Mouse (Mus musculus): ENCODE measurements around the gene Il34.

The Il34 gene

DNA sequence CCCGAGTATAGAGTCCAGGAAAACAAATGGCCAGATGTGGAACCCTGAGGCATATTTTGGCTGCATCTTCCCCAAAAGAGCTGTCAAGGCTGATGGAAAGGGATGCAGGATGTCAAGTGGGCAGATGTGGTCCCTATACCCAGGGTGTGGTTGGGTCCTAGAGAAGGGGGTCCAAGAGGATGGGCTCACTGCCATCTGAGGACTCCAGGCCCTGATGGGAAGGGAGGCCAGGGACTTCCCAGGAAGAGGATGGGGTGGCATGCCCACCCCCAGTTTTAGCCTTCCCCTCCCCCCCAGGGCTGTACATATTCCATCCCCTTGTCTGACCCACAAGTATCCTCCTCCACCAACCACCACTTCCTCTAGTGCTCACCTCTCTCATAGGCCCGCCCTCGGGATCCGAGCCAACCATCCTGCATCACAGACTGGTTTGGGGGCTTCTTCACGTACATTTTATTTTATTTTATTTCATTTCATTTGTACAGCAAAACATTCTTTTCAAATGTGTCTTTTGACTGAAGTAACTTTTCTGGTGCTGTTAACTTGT lies 65.0 kb downstream of the Il34 start:
- peak in 1 of 2 experiments; percentile 24 for DNase-seq (ENCODE audit: low spot score in 2 of 2)

DNA sequence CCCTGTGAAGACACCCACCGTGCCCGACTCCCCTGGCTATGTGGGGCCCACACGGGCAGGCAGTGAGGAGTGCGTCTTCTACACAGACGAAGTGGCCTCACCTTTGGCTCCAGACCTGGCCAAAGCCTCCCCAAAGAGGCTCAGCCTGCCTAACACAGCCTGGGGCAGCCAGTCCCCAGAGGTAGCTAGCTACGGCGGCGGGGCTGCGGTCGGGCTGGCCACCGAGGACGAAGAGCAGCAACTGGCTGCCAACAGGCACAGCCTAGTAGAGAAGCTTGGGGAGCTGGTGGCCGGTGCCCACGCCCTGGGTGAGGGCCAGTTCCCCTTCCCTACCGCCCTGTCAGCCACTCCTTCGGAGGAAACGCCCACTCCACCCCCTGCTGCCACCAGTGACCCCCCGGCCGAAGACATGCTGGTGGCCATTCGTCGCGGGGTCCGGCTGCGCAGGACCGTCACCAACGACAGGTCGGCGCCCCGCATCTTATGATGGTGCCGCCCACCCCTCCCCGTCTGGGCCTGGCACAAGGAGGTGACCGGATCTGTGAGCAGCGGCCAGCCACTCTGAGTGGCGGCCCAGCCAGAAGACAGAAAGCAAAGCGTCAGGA lies 67.0 kb downstream of the Il34 start:
- DNase-seq (ENCODE audit: low spot score in 2 of 2): peak; percentile 18 to 43

DNA sequence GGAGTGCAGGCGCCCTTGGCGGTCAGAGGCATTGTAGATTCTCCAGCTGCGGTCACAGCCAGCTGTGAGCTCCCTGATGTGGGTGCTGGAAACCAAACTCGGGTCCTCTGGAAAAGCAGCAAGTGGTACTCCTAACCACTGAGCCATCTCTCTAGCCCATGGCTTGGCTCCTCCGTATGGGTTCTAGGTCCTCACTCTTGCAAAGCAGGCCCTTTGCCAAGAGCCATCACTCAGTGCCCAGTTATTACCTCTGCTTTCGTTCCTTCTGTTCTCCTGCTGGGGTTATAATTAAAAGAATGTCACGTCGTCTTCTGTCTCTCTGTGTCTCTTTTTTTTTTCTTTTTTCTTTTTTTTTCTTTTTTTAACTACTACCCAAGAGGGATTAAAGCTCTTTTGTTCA lies 72.7 kb downstream of the Il34 start:
- no peak for DNase-seq (ENCODE audit: low spot score in 2 of 2)

DNA sequence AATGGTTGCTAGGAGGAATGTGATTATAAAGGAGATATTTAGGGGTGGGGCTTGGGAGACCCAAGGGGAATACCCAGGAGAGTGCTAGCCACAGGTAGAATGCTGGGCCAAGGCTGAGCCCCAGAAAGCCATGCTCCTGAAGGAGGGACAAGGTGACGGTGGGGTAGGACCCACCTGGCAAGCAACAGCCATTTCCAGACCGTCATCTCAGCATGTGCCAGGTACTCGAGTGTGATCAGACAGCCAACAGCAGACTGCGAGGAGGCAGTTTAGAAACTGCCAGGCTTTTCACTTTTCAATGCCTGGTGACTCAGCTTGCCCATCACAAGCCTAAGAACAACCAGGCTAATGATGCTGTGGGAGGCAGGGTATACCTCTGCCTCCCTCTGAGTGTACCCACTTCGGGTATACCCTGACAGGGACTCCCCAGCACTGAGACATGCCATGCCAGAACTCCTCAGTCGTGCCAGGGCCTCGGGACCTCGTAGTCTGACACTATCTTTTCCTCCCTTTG lies 74.3 kb downstream of the Il34 start:
- DNase-seq (ENCODE audit: low spot score in 2 of 2): no peak

DNA sequence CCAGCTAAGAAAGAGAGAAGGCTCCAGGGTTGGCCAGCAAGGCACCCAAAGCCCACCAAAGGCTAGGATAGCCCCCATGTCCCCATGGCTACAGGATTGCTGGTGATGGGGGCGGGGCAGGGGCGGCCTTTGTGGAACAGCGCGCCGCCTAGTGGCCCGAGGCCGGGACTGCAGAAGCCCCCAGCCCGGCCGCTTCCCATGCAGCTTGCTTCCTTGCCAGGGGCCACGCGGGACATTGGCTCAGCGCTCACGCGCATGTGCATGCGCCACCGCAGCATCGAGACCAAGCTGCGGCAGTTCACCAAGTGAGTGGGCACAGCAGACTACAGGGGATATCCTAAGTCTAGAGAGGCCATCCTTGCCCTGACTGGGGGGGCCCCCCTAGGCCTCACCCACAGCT lies 78.8 kb downstream of the Il34 start:
- DNase-seq (ENCODE audit: low spot score in 2 of 2): peak in 1 of 2 experiments; percentile 76

DNA sequence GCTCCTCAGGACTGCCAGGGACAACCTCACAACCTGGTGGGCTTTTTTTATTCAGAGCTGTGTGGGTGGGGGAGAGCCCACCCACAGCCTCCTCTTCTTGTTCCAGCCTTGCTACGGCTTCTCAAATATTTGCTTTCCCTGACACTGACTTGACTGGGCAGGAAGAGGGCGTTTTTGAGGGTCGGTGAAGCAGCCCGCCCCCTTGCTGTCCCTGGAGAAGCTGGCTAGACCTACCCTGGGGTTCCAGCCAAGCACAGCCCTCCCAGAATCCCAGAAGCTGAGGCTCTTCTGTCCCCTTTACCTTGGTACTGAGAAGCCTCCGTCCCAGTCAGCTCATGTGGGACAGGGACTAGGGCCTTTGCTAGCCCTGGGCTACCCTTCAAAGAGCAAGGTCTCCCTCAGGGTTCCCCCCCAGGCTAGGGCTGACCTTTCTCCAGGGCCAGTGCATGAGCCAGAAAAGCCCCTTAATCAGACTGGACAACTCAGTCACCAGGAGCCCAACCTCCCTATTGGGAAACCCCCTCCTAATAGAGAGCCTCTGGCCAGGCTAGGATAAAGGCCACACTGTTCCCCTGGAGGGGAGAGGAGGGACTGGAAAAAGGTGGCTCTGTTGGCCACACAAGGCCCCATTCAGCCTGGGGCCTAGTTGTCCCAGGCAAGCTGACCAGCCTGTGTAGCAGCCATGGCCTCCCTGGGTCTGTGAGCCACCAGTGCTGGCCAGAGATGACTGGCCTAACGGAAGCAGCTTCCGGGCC lies 80.5 kb downstream of the Il34 start:
- peak; percentile 64 to 73 for DNase-seq (ENCODE audit: low spot score in 2 of 2)

DNA sequence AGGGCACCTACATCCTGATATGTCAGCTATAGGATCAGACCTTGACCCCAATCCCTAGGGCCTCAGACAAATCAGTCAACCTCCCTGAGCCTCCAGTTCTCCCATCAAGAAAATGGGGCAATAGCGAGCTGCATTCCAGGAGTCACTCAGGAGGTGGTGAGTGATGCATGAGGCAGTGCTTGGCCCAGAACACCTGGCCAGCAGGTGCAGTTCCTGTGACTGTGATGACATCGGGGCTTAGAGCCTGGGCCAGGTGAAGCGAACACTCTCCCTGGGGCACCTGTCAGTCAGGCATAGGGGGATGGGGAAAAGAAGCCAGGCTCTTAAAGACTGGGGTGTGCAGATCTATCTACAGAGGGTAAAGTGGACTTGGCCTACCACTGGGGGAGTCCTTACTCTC lies 81.2 kb downstream of the Il34 start:
- DNase-seq (ENCODE audit: low spot score in 2 of 2): no peak

DNA sequence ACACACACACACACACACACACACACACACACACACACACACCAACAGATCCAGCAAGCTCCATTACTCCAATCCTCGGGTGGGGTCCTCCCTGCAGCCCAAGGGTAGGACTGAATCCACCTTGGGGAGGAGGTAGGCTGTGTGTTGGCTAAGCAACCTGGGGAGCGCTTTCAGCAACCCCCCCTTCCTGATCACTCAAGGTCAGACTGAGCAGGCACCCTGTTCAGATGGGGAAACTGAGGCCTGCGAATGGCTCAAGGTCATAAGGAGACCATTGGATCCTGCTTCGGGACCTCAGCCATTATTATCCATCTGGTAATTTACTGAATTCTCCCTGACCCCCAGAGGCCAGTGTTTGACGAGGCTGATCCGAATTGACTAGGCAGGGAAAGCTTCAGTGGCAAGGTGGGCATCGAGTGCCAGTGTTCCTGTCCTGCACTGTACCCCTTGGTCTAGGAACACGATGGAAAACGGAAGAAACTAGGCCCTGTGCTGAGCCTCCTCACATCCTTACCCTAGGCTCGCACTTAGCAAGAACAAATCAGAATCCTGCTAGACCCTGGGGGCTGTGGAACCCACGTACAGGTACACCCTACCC lies 83.2 kb downstream of the Il34 start:
- no peak for DNase-seq (ENCODE audit: low spot score in 2 of 2)

DNA sequence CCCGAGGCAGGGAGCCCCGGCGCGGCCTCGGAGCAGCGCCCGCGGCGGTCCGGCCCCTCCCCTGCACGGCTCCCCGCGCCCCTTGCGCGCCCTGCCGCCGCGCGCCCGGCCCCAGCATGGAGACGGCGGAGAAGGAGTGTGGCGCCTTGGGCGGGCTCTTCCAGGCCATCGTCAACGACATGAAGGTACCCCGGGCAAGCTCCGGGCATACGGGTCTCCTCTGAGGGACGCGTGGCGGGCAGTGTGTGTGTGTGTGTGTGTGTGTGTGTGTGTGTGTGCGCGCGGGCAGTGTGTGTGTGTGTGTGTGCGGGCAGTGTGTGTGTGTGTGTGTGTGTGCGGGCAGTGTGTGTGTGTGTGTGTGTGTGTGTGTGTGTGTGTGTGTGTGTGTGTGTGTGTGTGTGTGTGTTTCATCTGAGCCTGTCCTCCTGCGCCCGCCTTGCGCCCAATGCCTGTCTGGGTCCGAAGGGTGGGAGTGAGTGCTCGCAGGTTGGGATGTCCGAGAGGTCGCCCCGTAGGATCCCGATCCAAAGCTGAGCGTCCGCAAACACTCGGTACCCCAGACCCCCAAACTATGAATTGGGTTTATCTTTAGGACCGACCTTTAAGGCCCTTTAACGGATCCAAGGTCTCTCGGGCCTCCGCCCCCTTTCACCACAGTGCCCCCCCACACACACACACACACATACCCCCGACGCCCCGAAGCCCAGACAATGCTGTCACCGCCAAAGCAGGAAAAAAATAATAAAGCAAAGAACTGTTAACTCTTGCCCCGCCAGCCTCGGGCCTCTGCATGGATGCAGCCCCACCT lies 83.9 kb downstream of the Il34 start:
- DNase-seq (ENCODE audit: low spot score in 2 of 2): no peak

DNA sequence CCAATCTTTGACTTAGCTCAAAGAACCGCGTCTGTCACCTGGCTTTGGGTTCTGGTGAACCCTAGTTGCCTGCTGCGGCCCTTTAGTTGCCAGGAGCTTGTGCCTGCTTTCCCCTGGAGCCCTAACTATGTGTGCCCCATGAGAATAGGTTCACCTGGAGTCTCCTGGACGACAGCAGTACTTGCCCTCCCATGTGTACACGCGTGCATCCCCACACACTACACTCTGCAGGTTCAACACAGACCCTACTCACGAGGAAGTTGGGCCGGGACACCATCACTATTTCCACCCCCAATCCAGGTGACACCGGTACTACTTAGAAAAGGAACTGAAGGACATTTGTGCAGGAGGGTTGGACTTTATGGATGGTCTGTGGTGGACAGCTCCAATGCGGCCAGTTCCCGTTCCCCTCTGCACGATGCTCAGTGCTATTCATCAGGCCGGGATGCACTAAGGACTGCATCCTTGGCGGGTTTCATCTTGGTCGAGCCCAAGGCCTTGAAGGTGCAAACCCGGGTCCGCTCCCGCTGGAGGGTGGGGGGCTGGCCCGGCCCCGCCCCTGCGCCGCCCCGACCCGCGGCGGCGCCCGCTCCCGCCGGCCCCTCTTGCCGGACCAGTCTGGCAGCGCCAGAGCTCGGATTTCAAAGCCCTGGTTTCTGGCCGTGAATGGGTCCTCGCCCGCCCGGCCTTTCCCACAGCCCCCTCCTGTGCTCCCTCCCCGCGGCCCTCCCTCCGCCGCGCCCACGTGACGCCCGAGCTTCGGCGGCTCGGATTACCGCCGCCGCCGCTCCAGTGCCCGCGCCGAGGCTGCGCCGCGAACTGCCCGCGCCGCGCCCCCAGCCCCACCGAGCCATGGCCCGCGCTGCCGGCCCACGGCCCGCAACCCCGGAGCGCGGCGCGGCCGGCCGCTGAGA lies 84.8 kb downstream of the Il34 start, which contains the start of gene Mtss1l:
Gene Mtss1l (plus strand): TSS at position 792 of the 914 bp plus-strand sequence.
- peak; percentile 75 to 82 for DNase-seq (ENCODE audit: low spot score in 2 of 2)

DNA sequence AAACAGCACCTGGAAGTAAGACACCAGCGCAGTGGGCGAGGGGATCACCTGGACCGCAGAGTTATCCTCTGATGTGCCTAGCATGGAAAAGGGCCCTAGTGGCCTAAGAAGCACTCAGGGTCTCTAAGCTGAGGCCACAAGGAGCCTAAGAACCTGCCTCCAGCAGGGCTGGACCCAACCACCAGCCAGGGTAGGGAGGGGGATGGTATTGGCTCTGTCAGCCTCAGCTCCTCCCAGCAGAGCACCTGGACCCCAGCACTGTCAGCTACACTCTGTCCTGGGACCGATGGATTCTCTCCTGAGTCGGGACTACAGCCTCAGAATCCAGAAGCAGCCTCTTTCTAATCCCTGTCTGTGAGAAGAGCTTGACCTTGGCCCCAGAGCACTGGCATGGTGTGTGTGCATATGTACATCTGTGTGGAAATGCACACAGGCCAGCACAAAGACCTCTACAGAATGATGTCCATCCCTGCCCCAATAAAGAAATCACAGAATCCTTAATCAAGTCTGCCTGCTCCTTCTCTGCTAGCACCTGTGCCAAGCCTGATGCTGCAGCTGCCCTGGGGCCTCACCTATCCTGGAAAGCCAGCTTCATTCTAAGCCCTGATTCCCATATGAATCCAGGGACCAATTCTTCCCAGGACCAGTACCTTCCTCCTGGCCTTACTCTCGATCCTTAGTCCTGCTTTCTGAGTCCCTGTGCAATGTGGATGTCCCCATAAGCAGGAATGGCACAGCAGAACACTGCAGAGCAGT lies 85.6 kb downstream of the Il34 start:
- DNase-seq (ENCODE audit: low spot score in 2 of 2): no peak

DNA sequence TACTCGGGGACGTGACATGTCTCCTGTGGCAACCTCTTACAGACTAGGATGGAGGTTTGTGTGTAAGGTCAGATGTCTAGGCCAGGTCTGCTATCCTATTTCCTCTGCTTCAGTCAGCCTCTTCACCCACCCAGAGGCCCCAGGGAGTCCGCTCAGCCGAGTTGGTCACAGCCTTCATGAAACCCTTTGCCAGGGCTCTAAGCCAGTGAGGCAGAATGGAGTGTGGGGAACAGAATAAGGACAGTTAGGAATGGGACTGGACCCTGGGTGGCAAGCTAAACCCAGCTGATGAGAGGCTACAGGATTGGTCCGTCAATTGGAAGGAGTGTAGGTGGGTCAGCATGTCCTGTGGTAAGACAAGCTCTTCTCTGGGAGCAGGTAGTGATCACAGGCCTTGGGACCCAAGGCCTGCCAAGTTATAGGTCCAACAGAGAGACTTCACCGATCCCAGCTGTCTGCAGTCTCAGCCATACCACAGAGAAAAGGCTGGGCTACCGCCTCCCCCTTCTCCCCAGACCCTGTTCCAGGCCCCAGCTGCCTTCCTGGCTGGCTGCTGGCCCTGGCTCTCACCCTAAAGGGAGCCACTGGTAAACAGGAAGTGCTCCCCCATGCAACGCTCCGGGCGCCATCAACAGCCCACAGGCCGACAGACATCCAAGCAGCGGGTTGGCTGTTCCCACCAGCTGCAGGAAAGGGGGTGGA lies 86.6 kb downstream of the Il34 start:
- DNase-seq (ENCODE audit: low spot score in 2 of 2): peak in 1 of 2 experiments; percentile 61

DNA sequence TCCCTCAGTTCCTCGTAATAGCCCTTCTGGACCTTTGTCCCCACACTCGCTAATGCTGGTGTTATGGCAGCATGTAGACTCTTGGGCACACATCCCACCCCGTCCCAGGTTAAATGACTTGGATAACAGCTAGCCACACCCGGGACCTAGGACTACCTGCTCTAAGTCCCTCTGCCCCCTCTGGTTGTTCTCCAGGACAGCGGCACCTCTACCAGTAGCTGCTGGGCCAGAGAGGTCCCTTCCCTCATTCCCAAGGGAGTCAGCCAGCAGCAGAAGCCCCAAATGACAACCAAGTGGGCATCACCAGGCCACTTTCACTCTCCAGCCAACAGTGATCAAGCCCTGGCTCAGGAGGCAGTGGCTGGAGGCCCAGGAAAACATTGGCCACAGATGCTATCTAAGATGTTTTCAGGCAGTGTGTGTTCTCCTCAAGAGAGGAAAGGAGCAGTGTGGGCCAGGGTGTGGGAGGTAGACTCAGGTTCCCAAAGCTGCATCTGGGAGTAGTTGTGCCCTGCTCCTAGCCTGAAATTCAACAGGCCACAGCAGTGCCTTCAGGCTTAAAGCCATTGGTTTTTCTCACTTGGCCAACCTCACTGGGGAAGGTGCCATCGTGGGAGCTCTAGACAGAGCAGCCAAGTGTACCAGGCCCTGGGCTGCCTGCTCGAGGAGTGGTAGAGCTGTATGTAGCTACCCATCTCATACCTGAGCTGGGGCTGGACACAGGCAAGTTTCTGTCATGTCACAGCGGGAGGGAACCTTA lies 87.3 kb downstream of the Il34 start:
- no peak for DNase-seq (ENCODE audit: low spot score in 2 of 2)

DNA sequence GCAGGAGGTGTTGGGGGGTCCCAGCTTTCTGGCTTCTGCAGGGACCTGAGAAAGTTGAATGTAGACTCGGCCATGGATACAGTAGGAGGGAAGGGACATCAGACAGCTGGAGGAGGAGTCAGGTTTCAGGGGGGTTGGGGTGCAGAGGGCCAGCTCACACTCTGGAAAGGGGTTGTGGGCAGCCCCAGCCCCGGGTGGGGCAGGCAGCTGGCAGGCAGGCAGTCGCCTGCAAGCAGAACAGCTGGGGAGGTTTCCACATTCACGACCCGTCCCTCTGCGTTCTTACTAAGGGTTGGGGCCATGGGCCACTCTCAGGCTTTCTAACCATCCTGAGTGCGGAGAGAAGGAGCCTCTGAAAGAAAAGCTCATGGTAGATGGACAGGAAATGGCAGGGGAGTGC lies 88.6 kb downstream of the Il34 start:
- no peak for DNase-seq (ENCODE audit: low spot score in 2 of 2)

DNA sequence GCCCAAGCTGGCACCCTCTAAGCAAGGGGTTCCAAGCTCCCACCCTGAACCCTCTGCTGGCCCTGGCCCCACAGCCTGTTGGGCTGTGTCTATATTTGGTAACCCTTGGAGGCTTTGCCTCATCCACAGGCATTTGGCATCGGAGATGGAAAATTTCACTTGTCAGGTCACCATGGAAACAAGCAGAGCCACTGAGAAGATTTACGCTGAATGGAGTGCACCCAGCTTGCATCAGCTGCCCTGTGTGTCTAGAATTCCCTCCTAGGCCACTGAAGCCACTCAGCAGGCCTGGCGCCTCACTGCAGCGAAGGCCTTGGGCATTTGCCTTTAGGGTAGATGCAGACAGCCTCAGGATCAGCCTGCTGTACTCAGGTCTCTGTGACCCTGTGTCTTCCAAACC lies 89.6 kb downstream of the Il34 start:
- DNase-seq (ENCODE audit: low spot score in 2 of 2): peak; percentile 68 to 80

DNA sequence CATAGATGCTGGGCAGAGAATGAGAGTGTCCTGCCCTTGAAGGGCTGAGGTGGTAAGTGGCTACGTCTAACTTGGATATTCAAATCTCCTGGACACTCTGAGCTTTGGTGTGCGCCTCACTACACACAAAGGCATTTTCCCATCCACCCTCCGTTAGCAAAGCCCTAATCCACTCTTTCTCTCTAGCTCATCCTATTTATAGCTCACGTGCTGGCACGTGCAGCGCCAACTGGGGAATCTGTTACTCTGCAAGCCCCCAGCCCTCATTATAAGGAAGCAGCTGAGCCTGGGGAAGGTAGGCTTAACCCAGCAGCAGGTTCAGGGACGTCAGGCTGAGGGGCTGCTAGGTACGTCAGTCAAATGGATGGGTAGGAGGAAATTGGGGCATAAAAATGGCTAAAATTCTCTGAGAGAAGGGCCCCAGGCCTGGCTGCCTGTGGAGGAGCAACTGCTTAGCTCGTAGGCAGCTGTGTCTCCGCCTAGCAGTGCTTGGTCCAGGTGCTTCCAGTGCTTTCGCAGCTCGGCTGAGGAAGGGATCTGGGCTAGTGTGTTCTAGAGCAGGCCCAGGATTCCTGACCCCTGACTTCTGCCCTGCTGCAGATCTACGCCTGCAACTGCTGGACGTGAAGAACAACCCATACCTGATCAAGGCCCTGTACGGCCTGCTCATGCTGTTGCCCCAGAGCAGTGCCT lies 90.8 kb downstream of the Il34 start:
- DNase-seq (ENCODE audit: low spot score in 2 of 2): no peak

DNA sequence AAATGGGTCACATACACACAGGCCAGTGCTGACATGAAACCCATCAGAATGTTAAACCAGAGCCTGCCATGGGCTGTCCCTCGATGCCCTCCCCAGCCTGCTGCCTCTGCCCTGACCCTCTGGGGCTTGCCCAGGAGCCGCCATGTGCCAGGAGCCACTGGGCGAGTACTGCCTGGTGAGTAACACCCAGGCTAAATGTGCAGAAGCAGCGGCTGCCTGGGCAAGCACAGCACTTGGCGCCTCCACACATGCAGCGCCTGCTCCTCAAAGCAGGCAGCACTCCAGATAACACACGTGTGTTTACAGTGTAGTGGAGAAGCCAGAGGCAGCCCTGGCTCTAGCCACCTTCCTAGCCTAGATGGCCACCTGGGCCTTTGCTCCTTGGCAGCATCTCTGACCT lies 92.7 kb downstream of the Il34 start:
- no peak for DNase-seq (ENCODE audit: low spot score in 2 of 2)
